Mouse (Mus musculus): Measurements from ENCODE around the gene Dnah9.

Dnah9 gene

GRCm38 (mm10) chr11:65930359-65930758 lies 238.0 kb downstream of the Dnah9 start:
- no peak for DNase-seq (ENCODE audit: extremely low read depth, insufficient read length, low spot score)

DNA sequence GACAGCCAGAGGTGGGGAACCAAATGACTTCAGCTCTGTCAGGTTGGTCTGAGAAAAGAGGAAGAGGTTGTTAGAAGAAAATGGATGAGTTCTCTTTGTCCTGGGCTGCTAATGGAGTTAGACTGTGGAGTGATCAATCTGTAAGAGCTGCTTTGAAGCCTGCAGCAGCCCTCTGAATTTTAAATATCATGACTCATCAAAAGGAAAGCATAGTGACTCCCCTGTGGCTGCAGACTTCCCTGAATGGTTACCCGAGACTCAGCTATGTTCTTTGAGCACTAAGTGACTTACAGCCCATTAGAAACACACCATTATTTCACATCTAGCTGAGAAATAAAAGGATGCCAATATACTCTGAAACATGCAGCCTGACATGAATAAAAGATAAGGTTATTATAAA lies 240.4 kb downstream of the Dnah9 start:
- DNase-seq (ENCODE audit: extremely low read depth, insufficient read length, low spot score): no peak

DNA sequence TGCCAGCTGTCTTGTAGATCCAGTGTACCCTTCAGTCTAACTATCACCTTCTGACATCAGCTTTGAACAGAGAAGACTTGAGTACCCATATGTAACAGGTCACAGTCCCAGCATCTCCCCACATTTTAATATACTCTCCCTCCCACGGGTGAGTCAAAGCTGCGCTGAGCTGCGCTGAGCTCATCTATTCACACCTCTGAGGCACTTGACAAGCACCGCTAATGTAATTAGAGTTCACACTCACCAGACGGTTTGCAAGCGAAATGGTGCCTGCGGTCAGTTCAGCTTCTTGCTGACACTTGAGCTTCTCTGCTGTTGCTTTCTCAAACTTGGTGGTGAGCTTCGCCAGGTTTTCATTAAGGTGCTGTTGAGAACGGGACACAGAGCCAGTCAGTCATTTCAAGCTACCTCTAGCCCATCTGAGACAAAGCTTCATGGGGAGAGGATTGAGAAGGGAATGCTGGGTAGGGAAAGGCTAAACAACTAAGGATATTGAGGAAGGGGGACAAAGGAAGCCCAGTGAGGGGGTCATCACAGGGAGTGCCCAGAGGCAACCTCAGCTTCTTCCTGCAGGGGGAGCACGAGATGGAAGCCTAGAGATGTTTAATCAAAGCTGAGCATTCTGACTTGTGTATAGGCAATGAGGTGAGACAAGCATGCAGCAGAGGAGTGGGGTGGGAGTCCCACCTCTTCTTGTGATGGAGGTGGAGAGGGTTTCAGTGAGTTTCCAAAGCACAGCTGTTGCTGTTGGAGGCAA lies 249.7 kb downstream of the Dnah9 start:
- DNase-seq (ENCODE audit: extremely low read depth, insufficient read length, low spot score): no peak

- DNase-seq (ENCODE audit: extremely low read depth, insufficient read length, low spot score): no peak
Observed at GRCm38 (mm10) chr11:65909195-65909594, 259.2 kb downstream of the Dnah9 start.

- no peak for DNase-seq (ENCODE audit: extremely low read depth, insufficient read length, low spot score)
Observed at GRCm38 (mm10) chr11:65905487-65905886, 262.9 kb downstream of the Dnah9 start.

DNA sequence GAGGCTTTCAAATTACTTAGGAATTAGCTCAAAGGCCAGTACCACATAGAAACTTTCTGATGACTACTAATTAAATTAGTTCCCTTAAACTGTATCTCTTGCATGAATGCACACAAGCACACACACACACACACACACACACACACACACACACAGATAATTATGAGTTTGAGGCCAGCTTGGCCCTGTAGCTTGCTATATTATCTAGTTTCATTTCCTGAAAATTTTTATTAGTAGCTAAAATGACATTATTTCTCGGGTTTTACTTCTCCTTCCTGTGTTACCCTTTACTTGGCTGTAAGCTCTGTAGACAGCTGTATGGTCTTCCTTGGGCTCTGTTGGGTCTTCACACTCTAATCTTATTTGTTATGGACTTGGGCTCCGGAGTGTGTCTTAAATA lies 264.4 kb downstream of the Dnah9 start:
- no peak for DNase-seq (ENCODE audit: extremely low read depth, insufficient read length, low spot score)

DNA sequence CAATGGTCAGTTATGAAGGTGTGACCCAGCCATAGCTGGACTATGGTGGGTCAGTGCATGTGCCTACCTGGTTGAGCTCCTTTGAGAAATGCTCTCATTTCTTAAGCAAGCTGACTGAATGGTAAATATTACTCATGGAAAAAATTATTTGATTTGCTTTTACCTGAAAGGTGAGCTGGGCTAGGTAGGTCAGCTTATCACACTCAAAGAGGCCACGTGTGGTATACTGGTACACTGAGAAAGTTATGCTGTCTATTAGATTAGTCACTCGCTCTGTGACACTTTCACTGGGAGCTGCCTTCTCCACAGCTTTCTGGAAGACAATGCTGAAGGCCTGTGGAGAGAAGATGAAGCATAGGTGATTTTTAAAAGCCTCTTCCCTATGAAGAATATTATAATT lies 286.9 kb downstream of the Dnah9 start:
- no peak for DNase-seq (ENCODE audit: extremely low read depth, insufficient read length, low spot score)

DNA sequence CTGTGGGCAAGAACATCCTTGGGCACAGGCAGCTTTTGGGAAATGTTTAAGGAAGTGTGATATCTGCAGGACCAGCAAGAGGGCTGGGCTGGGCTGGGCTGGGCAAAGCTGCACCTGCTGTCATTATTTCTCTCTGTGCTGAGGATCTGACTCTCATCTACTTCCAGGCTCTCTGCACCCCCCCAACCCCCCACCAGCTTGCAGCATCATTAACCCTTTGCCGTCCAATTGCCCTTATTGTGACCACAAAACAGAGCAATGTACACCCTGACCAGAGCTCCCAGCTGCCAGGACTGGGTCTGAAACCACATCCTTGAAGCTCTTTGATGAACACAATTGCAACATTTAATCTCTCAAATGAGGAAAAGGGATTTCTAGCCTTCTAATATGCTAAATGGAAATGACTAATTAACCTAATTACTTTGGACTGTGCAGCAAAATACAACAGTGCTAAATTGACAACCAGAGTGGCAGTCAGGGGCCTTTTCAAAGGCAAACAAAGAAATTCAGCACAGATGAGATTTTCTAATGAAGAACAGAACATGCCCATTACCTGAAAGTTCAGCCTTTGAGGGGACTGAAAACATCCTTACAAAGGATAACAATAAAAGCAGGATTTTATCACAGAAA lies 291.1 kb downstream of the Dnah9 start:
- DNase-seq (ENCODE audit: extremely low read depth, insufficient read length, low spot score): no peak

DNA sequence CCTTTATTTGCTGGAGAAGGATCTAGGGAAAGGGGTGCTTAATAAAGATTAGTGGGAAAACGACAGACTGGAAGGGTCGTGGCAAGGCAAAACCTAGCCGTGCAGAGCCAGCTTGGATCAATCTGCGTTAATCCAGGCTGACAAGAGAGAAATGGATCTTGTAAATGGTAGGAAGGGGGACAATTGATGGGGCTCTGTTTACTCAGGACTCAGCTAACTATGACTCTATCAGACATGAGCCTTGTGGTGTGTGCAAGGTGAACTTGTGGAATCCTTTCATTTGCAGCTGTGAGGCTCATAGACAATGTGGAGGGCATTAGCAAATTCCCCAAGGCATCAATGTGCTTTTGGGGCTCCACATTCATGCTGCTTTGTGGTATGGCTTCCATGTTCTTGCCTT lies 306.9 kb downstream of the Dnah9 start:
- DNase-seq (ENCODE audit: extremely low read depth, insufficient read length, low spot score): no peak

- DNase-seq (ENCODE audit: extremely low read depth, insufficient read length, low spot score): no peak
Observed at GRCm38 (mm10) chr11:65852066-65852465, 316.3 kb downstream of the Dnah9 start.

DNA sequence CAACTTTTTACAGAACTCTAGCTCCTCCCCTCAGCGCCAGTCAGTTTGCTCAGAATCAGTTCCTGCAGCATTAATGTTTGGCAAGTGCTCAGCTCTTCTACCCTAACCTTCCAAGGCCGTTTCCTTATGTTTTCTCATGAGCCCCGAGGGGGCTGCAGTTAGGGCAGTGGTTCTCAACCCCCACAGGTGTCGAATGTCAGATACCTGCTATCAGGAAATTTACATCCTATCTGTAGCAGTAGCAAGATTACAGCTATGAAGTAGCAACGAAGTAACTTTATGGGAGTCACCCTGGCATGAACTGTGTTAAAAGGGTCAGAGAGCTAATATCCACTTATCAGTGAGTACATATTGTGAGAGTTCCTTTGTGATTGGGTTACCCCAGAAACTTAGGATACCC lies 321.9 kb downstream of the Dnah9 start:
- no peak for DNase-seq (ENCODE audit: extremely low read depth, insufficient read length, low spot score)

DNA sequence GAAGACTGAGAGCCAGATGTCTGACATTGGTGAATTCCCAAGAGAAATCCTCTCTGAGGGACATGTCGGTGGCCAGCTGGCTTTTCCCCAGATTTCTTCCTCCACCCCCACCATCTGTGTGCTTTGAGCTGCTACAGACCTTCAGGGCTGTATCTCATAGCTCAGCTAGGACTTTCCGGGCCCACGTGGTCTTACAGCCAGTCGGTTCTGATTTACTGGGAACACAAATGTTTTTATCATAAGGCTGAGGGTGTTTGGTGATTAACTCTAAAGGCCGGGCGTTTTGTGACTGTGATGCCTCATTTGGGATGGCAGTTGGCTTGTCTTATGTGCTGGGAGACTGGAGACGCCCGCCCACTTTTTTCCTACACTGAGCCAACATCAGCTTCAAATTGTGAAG lies 329.4 kb downstream of the Dnah9 start:
- DNase-seq (ENCODE audit: extremely low read depth, insufficient read length, low spot score): no peak

GRCm38 (mm10) chr11:65824556-65824955 lies 343.8 kb downstream of the Dnah9 start:
- no peak for DNase-seq (ENCODE audit: extremely low read depth, insufficient read length, low spot score)

- no peak for DNase-seq (ENCODE audit: extremely low read depth, insufficient read length, low spot score)
Observed at GRCm38 (mm10) chr11:65820877-65821276, 347.5 kb downstream of the Dnah9 start.

DNA sequence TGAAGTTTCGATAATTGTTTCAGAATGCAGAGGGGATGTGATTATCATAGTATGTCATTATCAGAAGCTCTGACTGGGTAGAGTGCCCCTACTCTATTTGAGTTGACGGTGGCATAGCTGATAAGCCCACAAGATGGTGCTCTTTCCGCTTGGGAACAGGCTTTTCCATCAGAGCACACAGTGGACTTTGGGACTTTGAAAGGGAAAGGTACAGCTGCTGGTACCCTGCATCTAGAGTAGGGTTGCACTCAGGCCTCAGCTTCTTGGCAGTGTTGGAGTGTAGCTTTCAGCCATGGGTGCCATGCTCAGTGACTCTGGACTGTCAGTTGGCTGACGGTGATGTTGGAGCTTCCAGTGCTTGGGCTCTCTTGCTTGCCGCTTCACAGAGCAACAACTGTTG lies 348.1 kb downstream of the Dnah9 start:
- no peak for DNase-seq (ENCODE audit: extremely low read depth, insufficient read length, low spot score)

GRCm38 (mm10) chr11:65818193-65818592 lies 350.2 kb downstream of the Dnah9 start:
- DNase-seq (ENCODE audit: extremely low read depth, insufficient read length, low spot score): no peak

GRCm38 (mm10) chr11:65816237-65816636 lies 352.1 kb downstream of the Dnah9 start:
- no peak for DNase-seq (ENCODE audit: extremely low read depth, insufficient read length, low spot score)

DNA sequence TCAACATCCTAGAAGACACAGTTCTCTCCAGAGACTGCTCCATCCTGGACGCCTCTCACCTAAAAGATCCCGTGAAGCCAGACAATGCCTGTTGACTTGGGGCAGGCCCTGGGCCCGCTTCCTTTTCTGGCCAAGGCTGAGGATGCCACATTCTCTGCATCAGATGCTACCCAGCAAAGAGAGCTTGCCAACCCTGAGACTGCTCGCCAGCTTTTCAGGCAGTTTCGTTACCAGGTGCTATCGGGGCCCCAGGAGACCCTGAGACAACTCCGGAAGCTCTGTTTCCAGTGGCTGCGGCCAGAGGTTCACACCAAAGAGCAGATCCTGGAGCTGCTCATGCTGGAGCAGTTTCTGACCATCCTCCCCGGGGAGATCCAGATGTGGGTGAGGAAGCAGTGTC lies 354.0 kb downstream of the Dnah9 start:
- DNase-seq (ENCODE audit: extremely low read depth, insufficient read length, low spot score): no peak

GRCm38 (mm10) chr11:65812088-65812487 lies 356.3 kb downstream of the Dnah9 start:
- DNase-seq (ENCODE audit: extremely low read depth, insufficient read length, low spot score): no peak

- DNase-seq (ENCODE audit: extremely low read depth, insufficient read length, low spot score): no peak
Observed at GRCm38 (mm10) chr11:65807601-65808000, 360.8 kb downstream of the Dnah9 start.

DNA sequence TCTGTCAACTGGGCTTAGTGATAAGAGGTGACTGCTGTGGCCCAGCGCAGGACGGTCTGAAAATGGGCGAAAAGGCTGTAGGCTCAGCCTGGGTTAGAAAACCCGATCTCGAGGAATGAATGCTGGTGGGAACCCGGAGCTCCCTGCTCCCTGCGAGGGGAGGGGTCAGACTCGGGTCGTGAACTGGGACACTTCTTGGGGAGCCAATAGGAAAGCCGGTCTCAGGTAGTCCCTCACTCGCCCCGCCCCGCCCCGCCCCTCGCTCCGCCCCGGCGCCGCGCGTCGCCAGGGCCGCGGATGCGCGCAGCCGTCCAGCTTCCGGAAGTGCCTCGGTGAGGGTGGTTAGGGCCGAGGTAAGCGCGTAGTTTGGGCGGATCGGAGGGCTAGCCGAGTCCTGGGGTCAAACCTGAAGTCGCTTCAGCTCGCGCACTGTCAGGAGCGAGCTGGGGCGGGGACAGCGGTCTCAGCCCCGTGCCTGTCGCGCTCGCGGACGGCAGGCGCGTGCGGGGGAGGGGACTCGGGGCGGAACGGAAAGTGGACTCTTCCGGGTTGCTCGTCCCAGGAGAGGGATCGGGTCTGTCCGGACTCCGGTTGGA lies 361.3 kb downstream of the Dnah9 start, which contains the start of gene Zkscan6:
Gene Zkscan6 (plus strand): TSS at position 267 of the 596 bp plus-strand sequence.
- peak; percentile 92 for DNase-seq (ENCODE audit: extremely low read depth, insufficient read length, low spot score)

- no peak for DNase-seq (ENCODE audit: extremely low read depth, insufficient read length, low spot score)
Observed at GRCm38 (mm10) chr11:65806321-65806904, 361.9 kb downstream of the Dnah9 start.
